Mouse (Mus musculus) G1E (cell line): ENCODE data around the gene Tmem251.

ENCODE experiments used
- CTCF ChIP-seq: IDR thresholded peaks from 2 replicates; pipeline ENCODE4 v1.5.1; 2012; ENCODE audit warnings: low read depth, low read length, inconsistent platforms, mixed read lengths
- GATA1 ChIP-seq: IDR thresholded peaks from 2 replicates; pipeline ENCODE4 v1.6.1; 2012; ENCODE audit warnings: borderline replicate concordance, low read length, inconsistent platforms, mixed read lengths
- GATA2 ChIP-seq: IDR thresholded peaks from 2 replicates; pipeline ENCODE4 v1.6.1; 2012; ENCODE audit warnings: low read depth, low read length, inconsistent platforms, borderline replicate concordance
- POLR2AphosphoS5 ChIP-seq: IDR thresholded peaks from 2 replicates; pipeline ENCODE4 v1.6.1; 2012; ENCODE audit warnings: low read depth, low read length, inconsistent platforms; ENCODE audit not compliant: insufficient replicate concordance
- TAL1 ChIP-seq: conservative IDR thresholded peaks from 2 replicates; pipeline ENCODE4 v1.6.1; 2012; ENCODE audit warnings: low read depth, low read length, inconsistent platforms, mixed read lengths

- TF ChIP-seq CTCF, result no peak
- TF ChIP-seq GATA1, result no peak
- no peak for TF ChIP-seq POLR2AphosphoS5
- TF ChIP-seq TAL1, result no peak
- no peak for TF ChIP-seq GATA2
Observed at GRCm38 (mm10) chr12:102723861-102724260, 19.7 kb upstream of the Tmem251 start.
